Mouse (Mus musculus) G1E-ER4 (cell line): ENCODE data around the gene Catsperd. TPM values are rescaled to one million over a fixed set of nuclear protein-coding genes. Genes with fewer than 3 reads are reported as not detected.

ENCODE experiments used
- GATA1 ChIP-seq: IDR thresholded peaks from one replicate; pipeline ENCODE4 v1.8.0; 2012; ENCODE audit warnings: low read length, inconsistent platforms
- polyA plus RNA-seq: library from polyadenylated mRNA; stranded (reverse); fragments of >175 nt; gene quantifications from 2 replicates; pipeline ENCODE4 v1.2.3, GENCODE M21; 2012

Catsperd gene
- polyA plus RNA-seq, 1 experiment, result not detected

GRCm38 (mm10) chr17:56682880-56683279 is 54.9 kb downstream of the Catsperd start:
- peak; percentile 12 for TF ChIP-seq GATA1

DNA sequence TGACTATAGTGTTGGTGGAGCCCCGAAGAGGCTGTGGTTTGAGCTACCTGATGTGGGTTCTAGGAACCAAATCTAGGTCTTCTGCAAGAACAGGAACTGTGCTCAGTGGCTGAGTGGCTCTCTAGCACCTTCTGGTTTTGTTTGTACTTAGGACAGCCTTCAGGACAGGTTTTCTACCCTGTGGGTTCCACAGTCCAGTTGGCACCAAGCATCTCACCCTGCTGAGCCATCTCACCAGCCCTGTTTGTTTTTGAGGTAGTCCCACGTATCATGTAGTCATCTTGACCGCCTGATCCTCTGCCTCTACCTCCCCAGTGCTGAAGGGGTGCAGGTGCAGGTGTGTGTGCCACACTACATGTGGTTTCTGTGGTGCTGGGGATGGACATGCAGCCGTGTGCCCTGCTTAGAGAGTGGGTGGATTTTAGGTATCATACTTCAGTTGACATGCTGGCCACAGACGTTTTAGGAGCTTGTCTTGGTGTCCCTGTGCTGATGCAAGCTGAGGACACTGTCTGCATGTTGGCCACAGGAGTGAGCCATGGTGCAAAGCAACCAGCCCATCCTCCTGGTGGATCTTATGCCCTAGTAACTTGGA is 55.7 kb downstream of the Catsperd start:
- no peak for TF ChIP-seq GATA1

- no peak for TF ChIP-seq GATA1
Observed at GRCm38 (mm10) chr17:56684649-56685048, 56.7 kb downstream of the Catsperd start.

DNA sequence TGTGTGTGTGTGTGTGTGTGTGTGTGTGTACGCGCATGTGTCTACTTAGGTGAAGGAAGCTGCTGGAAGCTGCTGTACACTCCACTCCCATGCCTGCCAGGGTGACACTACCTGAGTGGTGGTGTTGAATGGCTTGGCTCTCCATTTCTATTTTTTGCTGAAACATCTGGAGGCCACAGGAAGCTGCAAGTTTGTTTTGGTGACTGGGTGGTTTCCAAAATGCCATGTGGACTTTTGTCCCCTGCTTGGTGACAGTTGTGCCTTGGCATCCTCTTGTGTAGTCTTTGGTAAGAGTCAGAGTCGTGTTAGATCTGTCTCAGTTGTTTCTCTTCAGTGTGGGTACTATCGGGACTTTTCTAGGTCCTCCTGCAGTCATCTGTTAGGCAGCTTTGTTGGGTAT is 58.9 kb downstream of the Catsperd start:
- TF ChIP-seq GATA1, result no peak

- TF ChIP-seq GATA1, result peak; percentile 99
Observed at GRCm38 (mm10) chr17:56688045-56688444, 60.1 kb downstream of the Catsperd start.

GRCm38 (mm10) chr17:56688689-56689088 is 60.7 kb downstream of the Catsperd start:
- TF ChIP-seq GATA1, result no peak

- TF ChIP-seq GATA1, result no peak
Observed at GRCm38 (mm10) chr17:56693395-56693794, 65.5 kb downstream of the Catsperd start.

- TF ChIP-seq GATA1, result no peak
Observed at GRCm38 (mm10) chr17:56693851-56694310, 65.9 kb downstream of the Catsperd start.

GRCm38 (mm10) chr17:56700451-56700850 is 72.5 kb downstream of the Catsperd start:
- no peak for TF ChIP-seq GATA1

GRCm38 (mm10) chr17:56703038-56703437 is 75.1 kb downstream of the Catsperd start:
- TF ChIP-seq GATA1, result no peak

DNA sequence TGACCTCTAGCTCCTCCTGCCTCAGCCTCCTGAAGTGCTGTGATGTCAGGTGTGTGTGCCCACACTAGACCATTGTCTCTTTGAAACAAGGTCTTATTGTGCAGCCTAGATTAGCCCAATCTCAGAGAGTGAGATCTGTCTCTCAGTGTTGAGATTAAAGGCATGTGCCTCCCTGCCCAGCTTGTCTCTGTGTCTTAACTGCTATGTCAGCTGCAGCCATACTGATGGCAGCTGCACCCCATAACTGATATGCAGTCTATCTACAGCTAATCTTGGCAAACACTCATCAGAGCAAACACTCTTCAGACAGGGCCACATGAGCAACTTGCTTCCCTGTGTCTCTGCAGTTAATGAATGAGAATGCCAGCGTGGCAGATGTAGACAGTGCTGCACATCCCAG is 78.6 kb downstream of the Catsperd start:
- no peak for TF ChIP-seq GATA1

DNA sequence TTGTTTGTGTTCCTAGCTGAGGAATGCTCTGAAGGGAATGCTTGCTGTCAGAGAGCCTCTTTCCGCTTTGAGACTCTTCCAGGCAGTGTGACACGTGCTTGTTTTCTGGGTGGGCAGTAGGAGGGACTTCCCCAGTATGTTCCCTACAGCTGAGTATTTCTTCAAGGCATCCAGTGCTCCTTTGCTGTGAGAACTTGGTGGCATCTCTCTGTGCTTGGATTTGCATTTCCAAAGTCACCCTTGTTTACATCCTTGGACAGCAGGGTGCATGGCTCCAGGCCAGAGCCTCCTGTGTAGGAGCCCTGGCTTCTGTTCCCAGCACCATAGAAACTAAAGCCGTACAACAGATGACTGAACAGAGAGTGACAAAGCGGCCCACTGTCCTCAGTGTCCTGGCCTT is 80.7 kb downstream of the Catsperd start:
- TF ChIP-seq GATA1, result no peak

DNA sequence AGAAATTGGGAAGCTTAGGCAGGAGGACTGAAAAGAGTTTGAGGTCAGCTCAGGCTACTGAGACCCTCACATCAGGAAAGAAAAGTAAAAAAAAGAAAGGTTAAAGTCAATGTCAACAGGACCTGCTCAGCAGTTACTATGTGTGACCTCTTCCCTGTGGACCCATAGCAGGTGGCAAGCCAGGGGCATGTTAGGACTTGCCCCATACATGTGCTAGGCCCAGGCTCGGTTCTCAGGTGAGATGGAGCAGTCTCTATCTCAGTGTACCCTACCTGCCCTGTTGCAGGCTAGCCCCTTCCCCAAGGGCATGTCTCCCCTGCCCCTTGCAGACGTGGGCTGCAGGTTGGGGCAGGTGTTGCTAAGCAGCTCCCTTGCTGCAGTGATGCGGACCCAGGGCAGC is 81.8 kb downstream of the Catsperd start:
- no peak for TF ChIP-seq GATA1

Other genes with a start within 250 kb of the Catsperd start
- gene Ptprs, start 151.7 kb upstream of the Catsperd start, polyA plus RNA-seq, result 40.9 and 48.5 TPM in 2 replicates
- not detected in 2 replicates for gene Znrf4, start 115.7 kb upstream of the Catsperd start, polyA plus RNA-seq
- gene Gm20219, start 73.8 kb upstream of the Catsperd start, polyA plus RNA-seq, result 1.0 and 1.4 TPM in 2 replicates
- 193 and 233 TPM in 2 replicates for gene Safb2, start 43.6 kb upstream of the Catsperd start, polyA plus RNA-seq
- 173 and 226 TPM in 2 replicates for gene Safb, start 43.3 kb upstream of the Catsperd start, polyA plus RNA-seq
- 201 and 454 TPM in 2 replicates for gene 2410015M20Rik, start 18.4 kb upstream of the Catsperd start, polyA plus RNA-seq
- 8,561 and 9,154 TPM in 2 replicates for gene Rpl36, start 14.7 kb upstream of the Catsperd start, polyA plus RNA-seq
- gene Lonp1, start 1.3 kb upstream of the Catsperd start, polyA plus RNA-seq, result 202 and 208 TPM in 2 replicates
- gene Ranbp3, start 45.2 kb downstream of the Catsperd start, polyA plus RNA-seq, result 131 and 144 TPM in 2 replicates
- 277 and 284 TPM in 2 replicates for gene Ndufa11, start 89.6 kb downstream of the Catsperd start, polyA plus RNA-seq
- gene Vmac, start 89.9 kb downstream of the Catsperd start, polyA plus RNA-seq, result 10.6 and 12.7 TPM in 2 replicates
- not detected in 2 replicates for gene Nrtn, start 129.4 kb downstream of the Catsperd start, polyA plus RNA-seq
- gene Dus3l, start 136.6 kb downstream of the Catsperd start, polyA plus RNA-seq, result 61.6 and 67.0 TPM in 2 replicates
- 3.0 and 3.4 TPM in 2 replicates for gene Prr22, start 142.1 kb downstream of the Catsperd start, polyA plus RNA-seq
- gene Rfx2, start 202.9 kb downstream of the Catsperd start, polyA plus RNA-seq, result 27.4 and 31.2 TPM in 2 replicates
- gene Acsbg2, start 246.3 kb downstream of the Catsperd start, polyA plus RNA-seq, result not detected in 2 replicates
- gene 1700061G19Rik, start 247.3 kb downstream of the Catsperd start, polyA plus RNA-seq, result not detected in 2 replicates